8 mouse cellular contexts compared by ENCODE assay signal in the genomic region with DNA sequence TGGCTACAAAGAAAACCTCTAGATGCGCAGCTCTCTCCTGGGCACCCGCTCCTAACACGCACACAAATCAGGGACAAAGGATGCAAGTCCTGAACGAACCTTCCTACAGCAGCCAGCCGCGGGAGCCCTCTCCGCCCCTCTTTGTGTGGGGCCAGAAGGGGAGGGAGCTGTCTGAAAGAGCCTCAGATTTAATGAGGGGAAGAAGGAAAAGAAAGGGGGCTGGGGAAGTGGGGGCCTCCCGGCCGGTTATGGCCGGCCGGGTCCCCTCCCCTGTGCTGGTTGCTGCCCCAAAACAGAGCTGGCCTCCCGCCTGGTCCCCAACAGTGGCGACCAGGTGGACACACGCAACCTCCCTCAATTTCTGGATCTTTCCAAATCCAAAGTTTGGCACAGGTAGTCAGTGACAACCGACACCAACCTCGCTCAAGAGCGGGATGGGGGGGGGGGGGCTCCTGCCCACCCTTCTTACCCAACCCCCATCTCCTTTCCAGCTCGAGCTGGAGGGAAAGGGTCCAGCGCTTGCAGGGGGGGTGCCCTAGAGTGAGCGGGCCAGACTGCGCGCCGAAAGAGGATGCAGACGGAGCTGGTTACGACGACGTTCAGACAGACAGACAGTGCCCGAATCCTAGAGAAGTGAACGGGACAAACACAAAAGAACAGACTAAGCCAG. TPM values are rescaled to one million over a fixed set of nuclear protein-coding genes. Genes with fewer than 3 reads are reported as not detected.
A peak's percentile ranks its signal among the peaks of the same experiment; 100 is the strongest.
DNase-seq lines count a peak whose midpoint lies in the region; ATAC-seq lines count a peak whose summit lies in the region.
"Had no signal": no experiment of that assay in that cellular context is flagged by ENCODE, and none has a peak within 500 bp of the region (broad histone marks: within the 10 kb centered on the region; RNA-seq: fewer than 3 reads in every experiment).

No protein-coding gene starts in this region.

- H3K4me1 ChIP-seq in megakaryocyte, embryonic 14.5 days, result peaks cover 36% of the 10 kb centered on the region
- H3K4me1 ChIP-seq in hindbrain, embryonic 12.5 days, result peaks cover 19% of the 10 kb centered on the region
- peaks cover 21% of the 10 kb centered on the region for H3K4me1 ChIP-seq in midbrain, embryonic 16.5 days (ENCODE audit: control insufficient read depth, insufficient read depth, low read length)

- peak overlapping the region; percentile 98 for H3K9ac ChIP-seq in hindbrain, embryonic 12.5 days
- H3K9ac ChIP-seq in midbrain, embryonic 16.5 days (ENCODE audit: low read depth, low read length), result peak overlapping the region; percentile 94

- H3K36me3 ChIP-seq in megakaryocyte, embryonic 14.5 days (replicated peaks; ENCODE audit: low read length), result no peaks in the 10 kb centered on the region
- no peaks in the 10 kb centered on the region; the same call in 1 of the 2 replicates for H3K36me3 ChIP-seq in hindbrain, embryonic 12.5 days
- no peaks in the 10 kb centered on the region for H3K36me3 ChIP-seq in midbrain, embryonic 16.5 days (ENCODE audit: control insufficient read depth, insufficient read depth, low read length)

- ATAC-seq in megakaryocyte, adult 5-6 weeks (ENCODE audit: poor library complexity, severe bottlenecking), result no peak
- peak; percentile 86 for ATAC-seq in hindbrain, embryonic 12.5 days (ENCODE audit: low FRiP score)
- peak; percentile 75 for ATAC-seq in midbrain, embryonic 16.5 days

- peak overlapping the region; percentile 76 for H3K4me3 ChIP-seq in megakaryocyte, embryonic 14.5 days (replicated peaks)
- peak overlapping the region; percentile 78 for H3K4me3 ChIP-seq in hindbrain, embryonic 12.5 days
- peak overlapping the region; percentile 78 for H3K4me3 ChIP-seq in midbrain, embryonic 16.5 days (ENCODE audit: low read depth, low read length)

- H3K9me3 ChIP-seq in megakaryocyte, embryonic 14.5 days, result peaks cover 2% of the 10 kb centered on the region; the same call in 1 of the 2 replicates
- no peaks in the 10 kb centered on the region for H3K9me3 ChIP-seq in hindbrain, embryonic 12.5 days (replicated peaks)
- no peaks in the 10 kb centered on the region for H3K9me3 ChIP-seq in midbrain, embryonic 16.5 days (replicated peaks; ENCODE audit: control insufficient read depth, low read length, poor library complexity, severe bottlenecking)

- peak overlapping the region; percentile 64 for H3K4me2 ChIP-seq in hindbrain, embryonic 12.5 days (replicated peaks)
- peak overlapping the region; percentile 82 for H3K4me2 ChIP-seq in midbrain, embryonic 16.5 days (ENCODE audit: low read length)

- DNase-seq in cerebellum, postnatal 25 days, result peak; percentile 75 to 82
- no peak for DNase-seq in left cerebral cortex, adult 11 months (ENCODE audit: low spot score)
- no peak for DNase-seq in gastrocnemius, postnatal 25 days

- H3K27me3 ChIP-seq in megakaryocyte, embryonic 14.5 days (replicated peaks), result peaks cover 91% of the 10 kb centered on the region
- H3K27me3 ChIP-seq in hindbrain, embryonic 12.5 days, result peaks cover 19% of the 10 kb centered on the region; the same call in 1 of the 2 replicates
- H3K27me3 ChIP-seq in midbrain, embryonic 16.5 days (ENCODE audit: control insufficient read depth, insufficient read depth, low read depth, low read length), result no peaks in the 10 kb centered on the region

- 0% methylated on average over 29 of the region's 29 CpGs for WGBS in hindbrain, embryonic 12.5 days
- WGBS in midbrain, embryonic 16.5 days, result 0% methylated on average over 29 of the region's 29 CpGs

- peak overlapping the region; percentile 98 for H3K27ac ChIP-seq in hindbrain, embryonic 12.5 days
- peak overlapping the region; percentile 92 for H3K27ac ChIP-seq in midbrain, embryonic 16.5 days (ENCODE audit: low read length)

RNA-seq across cellular contexts. Expression of gene Serinc2, which starts 4.5 kb away (rescaled TPM):
- 0.39 TPM in 1 of 2 replicates, not detected in the other for polyA plus RNA-seq in megakaryocyte, embryonic 14.5 days (2012; ENCODE audit: insufficient read depth, low replicate concordance)
- 0.16 and 0.27 TPM in 2 replicates for total RNA-seq in megakaryocyte, adult 5-6 weeks (2015)
- not detected in 2 replicates for total RNA-seq in megakaryocyte, adult 5-6 weeks (2017)
- 85.2 and 85.3 TPM in 2 replicates for polyA plus RNA-seq in hindbrain, embryonic 12.5 days (2016; fragmentation: Nextera tagmentation; extraction: Ambion mirVana)
- polyA plus RNA-seq in midbrain, embryonic 16.5 days (2015; fragmentation: Nextera tagmentation; extraction: Ambion mirVana), result 29.6 and 39.9 TPM in 2 replicates
- 10 to 100 TPM; 52.0 to 64.1 TPM for total RNA-seq in gastrocnemius, postnatal 25 days (2021)

RNA-seq across cellular contexts. Expression of gene Fabp3, which starts 33.9 kb away (rescaled TPM):
- polyA plus RNA-seq in megakaryocyte, embryonic 14.5 days (2012; ENCODE audit: insufficient read depth, low replicate concordance), result 0.88 TPM in 1 of 2 replicates, not detected in the other
- not detected in 2 replicates for total RNA-seq in megakaryocyte, adult 5-6 weeks (2015)
- 0.28 and 0.33 TPM in 2 replicates for total RNA-seq in megakaryocyte, adult 5-6 weeks (2017)
- 44.2 and 46.0 TPM in 2 replicates for polyA plus RNA-seq in hindbrain, embryonic 12.5 days (2016; fragmentation: Nextera tagmentation; extraction: Ambion mirVana)
- polyA plus RNA-seq in midbrain, embryonic 16.5 days (2015; fragmentation: Nextera tagmentation; extraction: Ambion mirVana), result 257 and 308 TPM in 2 replicates
- 1,000 to 10,000 TPM in 1 of 2 experiments, 100 to 1,000 TPM in 1; 646 to 1,026 TPM for total RNA-seq in gastrocnemius, postnatal 25 days (2021)

RNA-seq across cellular contexts. Expression of gene Gm10570, which starts 34.0 kb away (rescaled TPM):
- polyA plus RNA-seq in megakaryocyte, embryonic 14.5 days (2012; ENCODE audit: insufficient read depth, low replicate concordance), result 1.5 TPM in 1 of 2 replicates, not detected in the other
- total RNA-seq in megakaryocyte, adult 5-6 weeks (2015), result not detected in 2 replicates
- not detected in 2 replicates for total RNA-seq in megakaryocyte, adult 5-6 weeks (2017)
- 0.46 TPM in 1 of 2 replicates, not detected in the other for polyA plus RNA-seq in hindbrain, embryonic 12.5 days (2016; fragmentation: Nextera tagmentation; extraction: Ambion mirVana)
- polyA plus RNA-seq in midbrain, embryonic 16.5 days (2015; fragmentation: Nextera tagmentation; extraction: Ambion mirVana), result 1.1 and 1.5 TPM in 2 replicates
- total RNA-seq in gastrocnemius, postnatal 25 days (2021), result not detected
- polyA plus RNA-seq: gonadal fat pad, adult 2 months had no signal

RNA-seq across cellular contexts. Expression of gene Gm853, which starts 52.3 kb away (rescaled TPM):
- 0.11 TPM in 1 of 2 replicates, not detected in the other for polyA plus RNA-seq in megakaryocyte, embryonic 14.5 days (2012; ENCODE audit: insufficient read depth, low replicate concordance)
- not detected in 2 replicates for total RNA-seq in megakaryocyte, adult 5-6 weeks (2015)
- not detected in 2 replicates for total RNA-seq in megakaryocyte, adult 5-6 weeks (2017)
- polyA plus RNA-seq in hindbrain, embryonic 12.5 days (2016; fragmentation: Nextera tagmentation; extraction: Ambion mirVana), result 1.1 and 1.4 TPM in 2 replicates
- 0.24 TPM in 1 of 2 replicates, not detected in the other for polyA plus RNA-seq in midbrain, embryonic 16.5 days (2015; fragmentation: Nextera tagmentation; extraction: Ambion mirVana)
- not detected for total RNA-seq in gastrocnemius, postnatal 25 days (2021)
- polyA plus RNA-seq: gonadal fat pad, adult 2 months had no signal

Comparison
In these comparisons a context has a peak if more than half of its experiments do, and no peak if none do; other contexts are left out.
1. DNase-seq: peak in cerebellum, postnatal 25 days (2 of 2); none in left cerebral cortex, adult 11 months (single experiment) and gastrocnemius, postnatal 25 days (single experiment).
2. RNA of gene Serinc2, which starts 4.5 kb away (polyA plus RNA-seq): 85.2 to 85.3 TPM in hindbrain, embryonic 12.5 days and 29.6 to 39.9 TPM in midbrain, embryonic 16.5 days; 0.39 TPM in megakaryocyte, embryonic 14.5 days; every median in the first group is over 10 times any median in the second.
3. RNA of gene Fabp3, which starts 33.9 kb away (polyA plus RNA-seq): 257 to 308 TPM in midbrain, embryonic 16.5 days and 44.2 to 46.0 TPM in hindbrain, embryonic 12.5 days; 0.88 TPM in megakaryocyte, embryonic 14.5 days; every median in the first group is over 10 times any median in the second.
4. Peak in every context shown above with its lines, with median percentiles within 50 percentile points of each other: H3K4me3 ChIP-seq.